Mouse (Mus musculus): ENCODE measurements around the gene Asl. TPM values are rescaled to one million over a fixed set of nuclear protein-coding genes. Genes with fewer than 3 reads are reported as not detected.
A peak's percentile ranks its signal among the peaks of the same experiment; 100 is the strongest.

The Asl gene
- polyA plus RNA-seq, 1 experiment from 2014 or later, result 38.2 TPM

- H3K27me3 ChIP-seq (replicated peaks; ENCODE audit: control insufficient read depth, insufficient read depth, low read length), result no peaks in the 10 kb centered on the region
- WGBS, result 55% methylated on average over 6 of the region's 6 CpGs
- no peak overlapping the region for H3K4me2 ChIP-seq (ENCODE audit: low read length)
- H3K4me3 ChIP-seq (ENCODE audit: low read depth, low read length), result no peak overlapping the region
- no peak overlapping the region for H3K9ac ChIP-seq (ENCODE audit: low read length)
- no peak overlapping the region; the same call in 1 of the 2 replicates for H3K27ac ChIP-seq (ENCODE audit: low read depth, low read length)
- peaks cover 51% of the 10 kb centered on the region for H3K36me3 ChIP-seq (ENCODE audit: control insufficient read depth, insufficient read depth, low read length)
- no peaks in the 10 kb centered on the region for H3K9me3 ChIP-seq (replicated peaks; ENCODE audit: control insufficient read depth, low read length)
- H3K4me1 ChIP-seq (ENCODE audit: control insufficient read depth, insufficient read depth, low read length), result no peaks in the 10 kb centered on the region
- DNase-seq (ENCODE audit: low spot score), result peak; percentile 58
- ATAC-seq, result no peak; the same call in 1 of the 2 replicates
Observed at GRCm38 (mm10) chr5:130050416-130050815, 21.4 kb upstream of the Asl start.

GRCm38 (mm10) chr5:130048786-130049520 lies 19.9 kb upstream of the Asl start:
- H3K9me3 ChIP-seq (replicated peaks; ENCODE audit: control insufficient read depth, low read length), result no peaks in the 10 kb centered on the region
- H3K36me3 ChIP-seq (ENCODE audit: control insufficient read depth, insufficient read depth, low read length), result peaks cover 61% of the 10 kb centered on the region

GRCm38 (mm10) chr5:130047013-130047412 lies 18.0 kb upstream of the Asl start:
- H3K9ac ChIP-seq (ENCODE audit: low read length), result no peak overlapping the region
- 86% methylated on average over 6 of the region's 6 CpGs for WGBS
- ATAC-seq (no peak), DNase-seq (ENCODE audit: low spot score) (no peak)
- H3K4me1 ChIP-seq (ENCODE audit: control insufficient read depth, insufficient read depth, low read length), result no peaks in the 10 kb centered on the region
- no peaks in the 10 kb centered on the region for H3K27me3 ChIP-seq (replicated peaks; ENCODE audit: control insufficient read depth, insufficient read depth, low read length)
- H3K9me3 ChIP-seq (replicated peaks; ENCODE audit: control insufficient read depth, low read length), result no peaks in the 10 kb centered on the region
- H3K4me3 ChIP-seq (ENCODE audit: low read depth, low read length), result no peak overlapping the region
- H3K27ac ChIP-seq (ENCODE audit: low read depth, low read length), result no peak overlapping the region
- H3K4me2 ChIP-seq (ENCODE audit: low read length), result no peak overlapping the region
- H3K36me3 ChIP-seq (ENCODE audit: control insufficient read depth, insufficient read depth, low read length), result peaks cover 75% of the 10 kb centered on the region

More at GRCm38 (mm10) chr5:130048786-130049520, 19.9 kb upstream of the Asl start:
- DNase-seq (ENCODE audit: low spot score), result no peak
- H3K4me3 ChIP-seq (ENCODE audit: low read depth, low read length), result no peak overlapping the region
- no peaks in the 10 kb centered on the region for H3K27me3 ChIP-seq (replicated peaks; ENCODE audit: control insufficient read depth, insufficient read depth, low read length)
- no peak overlapping the region for H3K4me2 ChIP-seq (ENCODE audit: low read length)
- 87% methylated on average over 15 of the region's 15 CpGs for WGBS
- no peak for ATAC-seq
- no peak overlapping the region for H3K9ac ChIP-seq (ENCODE audit: low read length)
- H3K4me1 ChIP-seq (ENCODE audit: control insufficient read depth, insufficient read depth, low read length), result no peaks in the 10 kb centered on the region
- peak overlapping the region; percentile 15; the same call in 1 of the 2 replicates for H3K27ac ChIP-seq (ENCODE audit: low read depth, low read length)

- Histone ChIP-seq H3K4me1 (ENCODE audit: control insufficient read depth, insufficient read depth, low read length) (no peaks in the 10 kb centered on the region), H3K27me3 (replicated peaks; ENCODE audit: control insufficient read depth, insufficient read depth, low read length) (no peaks in the 10 kb centered on the region), H3K4me2 (ENCODE audit: low read length) (no peak overlapping the region), H3K9me3 (replicated peaks; ENCODE audit: control insufficient read depth, low read length) (no peaks in the 10 kb centered on the region), H3K9ac (ENCODE audit: low read length) (no peak overlapping the region), H3K4me3 (ENCODE audit: low read depth, low read length) (no peak overlapping the region), H3K36me3 (ENCODE audit: control insufficient read depth, insufficient read depth, low read length) (peaks cover 77% of the 10 kb centered on the region), H3K27ac (ENCODE audit: low read depth, low read length) (no peak overlapping the region)
- ATAC-seq, result no peak
- 91% methylated on average over 10 of the region's 10 CpGs for WGBS
- DNase-seq (ENCODE audit: low spot score), result no peak
Observed at GRCm38 (mm10) chr5:130046589-130046988, 17.5 kb upstream of the Asl start.

- H3K9me3 ChIP-seq (replicated peaks; ENCODE audit: control insufficient read depth, low read length), result no peaks in the 10 kb centered on the region
- peaks cover 76% of the 10 kb centered on the region for H3K36me3 ChIP-seq (ENCODE audit: control insufficient read depth, insufficient read depth, low read length)
- ATAC-seq, result no peak
- no peaks in the 10 kb centered on the region for H3K27me3 ChIP-seq (replicated peaks; ENCODE audit: control insufficient read depth, insufficient read depth, low read length)
- H3K4me1 ChIP-seq (ENCODE audit: control insufficient read depth, insufficient read depth, low read length), result no peaks in the 10 kb centered on the region
- no peak overlapping the region for H3K27ac ChIP-seq (ENCODE audit: low read depth, low read length)
- DNase-seq (ENCODE audit: low spot score), result no peak
- 87% methylated on average over 7 of the region's 7 CpGs for whole genome bisulfite sequencing
- H3K9ac ChIP-seq (ENCODE audit: low read length), result no peak overlapping the region
- no peak overlapping the region for H3K4me3 ChIP-seq (ENCODE audit: low read depth, low read length)
- H3K4me2 ChIP-seq (ENCODE audit: low read length), result no peak overlapping the region
Observed at GRCm38 (mm10) chr5:130046100-130046499, 17.1 kb upstream of the Asl start.

GRCm38 (mm10) chr5:130044201-130044695 lies 15.2 kb upstream of the Asl start:
- 80% methylated on average over 7 of the region's 7 CpGs for WGBS
- DNase-seq (ENCODE audit: low spot score) (peak; percentile 52), ATAC-seq (no peak)
- no peak overlapping the region for H3K9ac ChIP-seq (ENCODE audit: low read length)
- no peak overlapping the region for H3K27ac ChIP-seq (ENCODE audit: low read depth, low read length)
- H3K9me3 ChIP-seq (replicated peaks; ENCODE audit: control insufficient read depth, low read length), result no peaks in the 10 kb centered on the region
- no peak overlapping the region for H3K4me3 ChIP-seq (ENCODE audit: low read depth, low read length)
- no peaks in the 10 kb centered on the region for H3K4me1 ChIP-seq (ENCODE audit: control insufficient read depth, insufficient read depth, low read length)
- H3K4me2 ChIP-seq (ENCODE audit: low read length), result no peak overlapping the region
- H3K36me3 ChIP-seq (ENCODE audit: control insufficient read depth, insufficient read depth, low read length), result peaks cover 88% of the 10 kb centered on the region
- H3K27me3 ChIP-seq (replicated peaks; ENCODE audit: control insufficient read depth, insufficient read depth, low read length), result no peaks in the 10 kb centered on the region

- no peaks in the 10 kb centered on the region for H3K4me1 ChIP-seq (ENCODE audit: control insufficient read depth, insufficient read depth, low read length)
- no peaks in the 10 kb centered on the region for H3K27me3 ChIP-seq (replicated peaks; ENCODE audit: control insufficient read depth, insufficient read depth, low read length)
- ATAC-seq, result no peak
- no peak overlapping the region for H3K9ac ChIP-seq (ENCODE audit: low read length)
- no peaks in the 10 kb centered on the region for H3K9me3 ChIP-seq (replicated peaks; ENCODE audit: control insufficient read depth, low read length)
- H3K4me2 ChIP-seq (ENCODE audit: low read length), result no peak overlapping the region
- peaks cover 84% of the 10 kb centered on the region for H3K36me3 ChIP-seq (ENCODE audit: control insufficient read depth, insufficient read depth, low read length)
- H3K27ac ChIP-seq (ENCODE audit: low read depth, low read length), result no peak overlapping the region
- no peak overlapping the region for H3K4me3 ChIP-seq (ENCODE audit: low read depth, low read length)
- no peak for DNase-seq (ENCODE audit: low spot score)
- 86% methylated on average over 3 of the region's 3 CpGs for WGBS
Observed at GRCm38 (mm10) chr5:130043741-130044140, 14.7 kb upstream of the Asl start.

GRCm38 (mm10) chr5:130041262-130041661 lies 12.2 kb upstream of the Asl start:
- H3K9ac ChIP-seq (ENCODE audit: low read length), result no peak overlapping the region
- WGBS, result 91% methylated on average over 4 of the region's 4 CpGs
- H3K9me3 ChIP-seq (replicated peaks; ENCODE audit: control insufficient read depth, low read length), result no peaks in the 10 kb centered on the region
- DNase-seq (ENCODE audit: low spot score), result no peak
- no peaks in the 10 kb centered on the region for H3K4me1 ChIP-seq (ENCODE audit: control insufficient read depth, insufficient read depth, low read length)
- H3K27ac ChIP-seq (ENCODE audit: low read depth, low read length), result no peak overlapping the region
- H3K4me2 ChIP-seq (ENCODE audit: low read length), result no peak overlapping the region
- no peak overlapping the region for H3K4me3 ChIP-seq (ENCODE audit: low read depth, low read length)
- no peak for ATAC-seq
- no peaks in the 10 kb centered on the region for H3K27me3 ChIP-seq (replicated peaks; ENCODE audit: control insufficient read depth, insufficient read depth, low read length)
- peaks cover 79% of the 10 kb centered on the region for H3K36me3 ChIP-seq (ENCODE audit: control insufficient read depth, insufficient read depth, low read length)

GRCm38 (mm10) chr5:130040797-130041196 lies 11.8 kb upstream of the Asl start:
- H3K4me3 ChIP-seq (ENCODE audit: low read depth, low read length), result no peak overlapping the region
- DNase-seq (ENCODE audit: low spot score), result no peak
- no peak overlapping the region for H3K9ac ChIP-seq (ENCODE audit: low read length)
- H3K27ac ChIP-seq (ENCODE audit: low read depth, low read length), result no peak overlapping the region
- H3K27me3 ChIP-seq (replicated peaks; ENCODE audit: control insufficient read depth, insufficient read depth, low read length), result no peaks in the 10 kb centered on the region
- 91% methylated on average over 4 of the region's 4 CpGs for WGBS
- H3K4me1 ChIP-seq (ENCODE audit: control insufficient read depth, insufficient read depth, low read length), result no peaks in the 10 kb centered on the region
- no peak overlapping the region for H3K4me2 ChIP-seq (ENCODE audit: low read length)
- no peaks in the 10 kb centered on the region for H3K9me3 ChIP-seq (replicated peaks; ENCODE audit: control insufficient read depth, low read length)
- no peak for ATAC-seq
- peaks cover 77% of the 10 kb centered on the region for H3K36me3 ChIP-seq (ENCODE audit: control insufficient read depth, insufficient read depth, low read length)
